Mouse (Mus musculus): ENCODE measurements around the gene Pcdh7. TPM values are rescaled to one million over a fixed set of nuclear protein-coding genes. Genes with fewer than 3 reads are reported as not detected.

Pcdh7 gene
- total RNA-seq, 2 experiments from 2014 or later = 69.3 to 70.6 TPM

- no peak for DNase-seq (ENCODE audit: low spot score in 2 of 2)
Observed at GRCm38 (mm10) chr5:57788775-57789509, 71.2 kb downstream of the Pcdh7 start.

- DNase-seq (ENCODE audit: low spot score in 2 of 2) = no peak
Observed at GRCm38 (mm10) chr5:57796337-57796736, 78.6 kb downstream of the Pcdh7 start.

GRCm38 (mm10) chr5:57797951-57798670 lies 80.3 kb downstream of the Pcdh7 start:
- no peak for DNase-seq (ENCODE audit: low spot score in 2 of 2)

GRCm38 (mm10) chr5:57803108-57803507 lies 85.3 kb downstream of the Pcdh7 start:
- DNase-seq (ENCODE audit: low spot score in 2 of 2) = no peak

GRCm38 (mm10) chr5:57803890-57804289 lies 86.1 kb downstream of the Pcdh7 start:
- DNase-seq (ENCODE audit: low spot score in 2 of 2) = no peak

GRCm38 (mm10) chr5:57807350-57807749 lies 89.6 kb downstream of the Pcdh7 start:
- DNase-seq (ENCODE audit: low spot score in 2 of 2) = peak in 1 of 2 experiments; percentile 8

- DNase-seq (ENCODE audit: low spot score in 2 of 2) = no peak
Observed at GRCm38 (mm10) chr5:57810641-57811040, 92.9 kb downstream of the Pcdh7 start.

GRCm38 (mm10) chr5:57815964-57816589 lies 98.3 kb downstream of the Pcdh7 start:
- DNase-seq (ENCODE audit: low spot score in 2 of 2) = no peak

GRCm38 (mm10) chr5:57819788-57820187 lies 102.0 kb downstream of the Pcdh7 start:
- DNase-seq (ENCODE audit: low spot score in 2 of 2) = no peak

GRCm38 (mm10) chr5:57821099-57821498 lies 103.3 kb downstream of the Pcdh7 start:
- no peak for DNase-seq (ENCODE audit: low spot score in 2 of 2)

- no peak for DNase-seq (ENCODE audit: low spot score in 2 of 2)
Observed at GRCm38 (mm10) chr5:57828437-57828836, 110.7 kb downstream of the Pcdh7 start.

GRCm38 (mm10) chr5:57837150-57837549 lies 119.4 kb downstream of the Pcdh7 start:
- no peak for DNase-seq (ENCODE audit: low spot score in 2 of 2)

- DNase-seq (ENCODE audit: low spot score in 2 of 2) = no peak
Observed at GRCm38 (mm10) chr5:57841357-57842119, 123.8 kb downstream of the Pcdh7 start.

- no peak for DNase-seq (ENCODE audit: low spot score in 2 of 2)
Observed at GRCm38 (mm10) chr5:57847500-57847899, 129.7 kb downstream of the Pcdh7 start.

GRCm38 (mm10) chr5:57850111-57850510 lies 132.3 kb downstream of the Pcdh7 start:
- no peak for DNase-seq (ENCODE audit: low spot score in 2 of 2)

- DNase-seq (ENCODE audit: low spot score in 2 of 2) = no peak
Observed at GRCm38 (mm10) chr5:57857316-57857715, 139.5 kb downstream of the Pcdh7 start.

- no peak for DNase-seq (ENCODE audit: low spot score in 2 of 2)
Observed at GRCm38 (mm10) chr5:57864254-57864653, 146.5 kb downstream of the Pcdh7 start.

- no peak for DNase-seq (ENCODE audit: low spot score in 2 of 2)
Observed at GRCm38 (mm10) chr5:57865256-57865655, 147.5 kb downstream of the Pcdh7 start.

- no peak for DNase-seq (ENCODE audit: low spot score in 2 of 2)
Observed at GRCm38 (mm10) chr5:57866097-57866496, 148.3 kb downstream of the Pcdh7 start.

GRCm38 (mm10) chr5:57867906-57868305 lies 150.1 kb downstream of the Pcdh7 start:
- DNase-seq (ENCODE audit: low spot score in 2 of 2) = no peak

- DNase-seq (ENCODE audit: low spot score in 2 of 2) = no peak
Observed at GRCm38 (mm10) chr5:57868702-57869101, 150.9 kb downstream of the Pcdh7 start.
